Mouse (Mus musculus) kidney, postnatal 0 days (tissue): ENCODE measurements around the gene Zfp955a. TPM values are rescaled to one million over a fixed set of nuclear protein-coding genes. Genes with fewer than 3 reads are reported as not detected.
"Not testable (repeated sequence)": the region's sequence is repeated elsewhere in the genome, so short reads cannot be mapped to it uniquely, and the experiment has no call there.

Experiments used
- ATAC-seq: fragments of 200-750 bp; cut with Nextera tagmentation; replicated peaks from 2 replicates; pipeline ENCODE4 v1.8.0; 2017; ENCODE audit warnings: low read depth, moderate number of reproducible peaks, moderate TSS enrichment, moderate library complexity; ENCODE audit not compliant: low FRiP score
- DNase-seq: peaks from one replicate; pipeline ENCODE4 v3.0.0-alpha.2; 2016; ENCODE audit warnings: low spot score
- H3K27ac ChIP-seq: fragments of 300-500 bp; sonication (generic); 2 replicates; pipeline ENCODE4 v1.5.1; 2014; ENCODE audit warnings: mild to moderate bottlenecking
- H3K27me3 ChIP-seq: fragments of 300-500 bp; sonication (generic); 2 replicates; pipeline ENCODE4 v1.6.1; 2014; ENCODE audit warnings: low read length, mixed read lengths; ENCODE audit not compliant: insufficient read depth
- H3K36me3 ChIP-seq: fragments of 300-500 bp; sonication (generic); 2 replicates; pipeline ENCODE4 v1.6.1; 2014; ENCODE audit warnings: low read length, mixed read lengths; ENCODE audit not compliant: insufficient read depth
- H3K4me1 ChIP-seq: fragments of 300-500 bp; sonication (generic); replicated peaks from 2 replicates; pipeline ENCODE4 v1.6.1; 2014; ENCODE audit warnings: antibody characterized with exemption, low read length, mixed read lengths; ENCODE audit not compliant: insufficient read depth
- H3K4me2 ChIP-seq: fragments of 300-500 bp; sonication (generic); 2 replicates; pipeline ENCODE4 v1.6.1; 2014; ENCODE audit warnings: mild to moderate bottlenecking, low read length, moderate library complexity, mixed read lengths
- H3K4me3 ChIP-seq: fragments of 300-500 bp; sonication (generic); replicated peaks from 2 replicates; pipeline ENCODE4 v1.5.1; 2014; ENCODE audit warnings: low read depth, low read length
- H3K9ac ChIP-seq: fragments of 300-500 bp; sonication (generic); 2 replicates; pipeline ENCODE4 v1.6.1; 2014; ENCODE audit warnings: low read depth, low read length
- H3K9me3 ChIP-seq: fragments of 300-500 bp; sonication (generic); replicated peaks from 2 replicates; pipeline ENCODE4 v1.6.1; 2016; ENCODE audit warnings: low read length, inconsistent platforms, mixed read lengths
- CTCF ChIP-seq: IDR thresholded peaks from 2 replicates; pipeline ENCODE4 v1.5.1; 2016; ENCODE audit warnings: antibody characterized with exemption, low read depth, mild to moderate bottlenecking, moderate library complexity
- WGBS: fragments of 180-500 bp; shearing (Covaris S2); extraction: QIAGEN DNeasy Blood & Tissue Kit; methylation state at CpG from one replicate; pipeline ENCODE4 v1.1.7; 2014; 5-methylcytosine and 5-hydroxymethylcytosine counted together
- polyA plus RNA-seq: library from polyadenylated mRNA; unstranded; fragments of >200 nt; fragmentation: Nextera tagmentation; extraction: Ambion mirVana; gene quantifications from 2 replicates; pipeline ENCODE4 v1.2.1, GENCODE M21; 2015

Gene Zfp955a
- polyA plus RNA-seq, 1 experiment from 2014 or later: 12.7 TPM

DNA sequence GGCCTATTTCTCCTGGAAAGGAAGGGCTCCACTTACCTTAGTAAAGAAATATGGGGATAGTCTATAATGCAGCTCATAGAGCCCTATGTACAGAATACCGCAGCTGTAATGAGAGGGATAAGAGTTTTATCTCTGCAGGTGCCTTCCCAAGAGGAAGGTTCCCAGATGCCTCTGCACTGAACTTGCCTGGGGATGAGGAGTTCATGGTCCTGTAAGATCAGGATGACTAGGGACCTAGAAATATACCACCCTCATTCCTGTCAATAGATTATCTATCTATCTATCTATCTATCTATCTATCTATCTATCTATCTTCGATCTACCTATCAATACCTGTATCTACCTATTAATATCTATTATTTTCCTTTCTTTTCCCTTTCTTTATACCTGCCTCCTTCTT is 33.4 kb downstream of the Zfp955a start, which contains the start of gene Olfr1564:
Gene Olfr1564 (minus strand): TSS at position 101 of the 400 bp plus-strand sequence.
- DNase-seq: no peak
- Histone ChIP-seq H3K4me2 (no peak within 1 kb of the TSS), H3K9ac (no peak within 1 kb of the TSS), H3K27me3 (no peaks in the 10 kb centered on the region), H3K4me3 (no peak within 1 kb of the TSS), H3K9me3 (peaks cover 4% of the 10 kb centered on the region; the same call in 1 of the 2 replicates), H3K4me1 (no peaks in the 10 kb centered on the region), H3K27ac (no peak within 1 kb of the TSS), H3K36me3 (no peaks in the 10 kb centered on the region)
- TF ChIP-seq CTCF: no peak
- ATAC-seq: no peak
- 84% methylated on average over 2 of the region's 2 CpGs for WGBS

GRCm38 (mm10) chr17:33191002-33191401 is 63.9 kb downstream of the Zfp955a start, which contains the start of gene Olfr239:
TSS of gene Olfr239 (plus strand) at chr17:33191302.
- not testable (repeated sequence) for DNase-seq, H3K9me3 ChIP-seq, H3K4me1 ChIP-seq, H3K27me3 ChIP-seq, H3K36me3 ChIP-seq, ATAC-seq, H3K4me3 ChIP-seq, H3K4me2 ChIP-seq, H3K27ac ChIP-seq, H3K9ac ChIP-seq
- no CpG with 5 or more reads among the region's 2 CpGs for WGBS

Other genes starting within 250 kb of the Zfp955a start
- gene Zfp763, start 221.7 kb downstream of the Zfp955a start, polyA plus RNA-seq: 9.8 and 11.5 TPM in 2 replicates
- gene 4921501E09Rik, start 187.1 kb downstream of the Zfp955a start, polyA plus RNA-seq: not detected in 2 replicates
- 5.6 and 6.3 TPM in 2 replicates for gene Zfp563, start 165.8 kb downstream of the Zfp955a start, polyA plus RNA-seq
- gene Morc2b, start 115.5 kb downstream of the Zfp955a start, polyA plus RNA-seq: not detected in 2 replicates
- not detected in 2 replicates for gene Olfr55, start 86.7 kb downstream of the Zfp955a start, polyA plus RNA-seq
- not detected in 2 replicates for gene Olfr239, start 63.8 kb downstream of the Zfp955a start, polyA plus RNA-seq
- gene Olfr1564, start 33.5 kb downstream of the Zfp955a start, polyA plus RNA-seq: not detected in 2 replicates
- gene Olfr63, start 9.5 kb upstream of the Zfp955a start, polyA plus RNA-seq: 0.01 and 0.03 TPM in 2 replicates
- gene Zfp955b, start 34.4 kb upstream of the Zfp955a start, polyA plus RNA-seq: 8.6 and 11.9 TPM in 2 replicates
- gene Zfp81, start 103.7 kb upstream of the Zfp955a start, polyA plus RNA-seq: 9.2 and 9.6 TPM in 2 replicates
- 11.4 and 12.6 TPM in 2 replicates for gene Zfp101, start 139.5 kb upstream of the Zfp955a start, polyA plus RNA-seq
- not detected in 2 replicates for gene Actl9, start 177.8 kb upstream of the Zfp955a start, polyA plus RNA-seq